Mouse (Mus musculus) hindbrain, embryonic 10.5 days (tissue): ENCODE results near the gene Arntl. TPM values are rescaled to one million over a fixed set of nuclear protein-coding genes. Genes with fewer than 3 reads are reported as not detected.

Experiments used
- DNase-seq: peaks from one replicate; pipeline ENCODE4 v3.0.0-alpha.2; 2017; ENCODE audit warnings: low spot score
- H3K27ac ChIP-seq: fragments of 300-500 bp; sonication (generic); 2 replicates; pipeline ENCODE4 v1.5.1; 2016; ENCODE audit warnings: mild to moderate bottlenecking, moderate library complexity
- H3K27me3 ChIP-seq: fragments of 300-500 bp; sonication (generic); 2 replicates; pipeline ENCODE4 v1.6.1; 2016; ENCODE audit warnings: mild to moderate bottlenecking; ENCODE audit not compliant: poor library complexity, insufficient read depth, severe bottlenecking
- H3K36me3 ChIP-seq: fragments of 300-500 bp; sonication (generic); 2 replicates; pipeline ENCODE4 v1.6.1; 2016; ENCODE audit warnings: mild to moderate bottlenecking, moderate library complexity
- H3K4me1 ChIP-seq: fragments of 300-500 bp; sonication (generic); replicated peaks from 2 replicates; pipeline ENCODE4 v1.6.1; 2016; ENCODE audit warnings: mild to moderate bottlenecking
- H3K4me3 ChIP-seq: fragments of 300-500 bp; sonication (generic); 2 replicates; pipeline ENCODE4 v1.5.1; 2016; ENCODE audit warnings: mild to moderate bottlenecking, moderate library complexity
- H3K9me3 ChIP-seq: fragments of 300-500 bp; sonication (generic); 2 replicates; pipeline ENCODE4 v1.6.1; 2016; ENCODE audit warnings: mild to moderate bottlenecking, moderate library complexity
- WGBS: fragments of 180-500 bp; shearing (Covaris S2); methylation state at CpG from one replicate; pipeline ENCODE4 v1.1.7; 2016; 5-methylcytosine and 5-hydroxymethylcytosine counted together
- polyA plus RNA-seq: library from polyadenylated mRNA; unstranded; fragments of >200 nt; fragmentation: Nextera tagmentation; extraction: Ambion mirVana; gene quantifications from 2 replicates; pipeline ENCODE4 v1.2.1, GENCODE M21; 2016

Gene Arntl
- polyA plus RNA-seq, 1 experiment from 2014 or later = 7.3 TPM

DNA sequence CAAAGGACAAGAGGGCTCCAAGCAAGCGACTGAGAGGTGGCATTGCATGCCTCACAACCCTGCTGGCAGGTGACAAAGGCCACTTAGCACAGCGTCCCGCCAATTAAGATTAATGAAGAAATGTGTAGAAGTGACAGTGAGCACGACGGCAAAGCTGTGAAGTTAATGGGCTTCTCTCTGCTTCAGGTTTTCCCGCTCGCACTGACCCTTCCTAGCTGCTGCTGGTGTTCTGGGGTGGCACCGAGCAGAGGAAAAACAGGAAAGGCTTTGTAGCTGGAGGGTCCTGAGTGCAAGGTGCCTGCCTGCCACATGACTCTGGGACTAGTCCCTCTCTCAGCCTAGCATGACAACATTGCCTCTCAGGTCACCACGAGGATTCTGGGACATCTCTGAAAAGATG, 18.7 kb upstream of the Arntl start:
- Histone ChIP-seq H3K27ac (0 out of 2 replicates have a peak overlapping the region, but pooled peaks have one; percentile 23), H3K9me3 (0 out of 2 replicates have a peak, but pooled peaks cover 4% of the 10 kb centered on the region), H3K27me3 (no peaks in the 10 kb centered on the region), H3K4me3 (no peak overlapping the region), H3K4me1 (peaks cover 12% of the 10 kb centered on the region; the same call in 1 of the 2 replicates), H3K36me3 (no peaks in the 10 kb centered on the region)
- 68% methylated on average over 9 of the region's 9 CpGs for WGBS
- no peak for DNase-seq

- Histone ChIP-seq H3K27ac (no peak overlapping the region), H3K4me1 (peaks cover 9% of the 10 kb centered on the region; the same call in 1 of the 2 replicates), H3K4me3 (no peak overlapping the region), H3K27me3 (no peaks in the 10 kb centered on the region), H3K36me3 (no peaks in the 10 kb centered on the region), H3K9me3 (0 out of 2 replicates have a peak, but pooled peaks cover 4% of the 10 kb centered on the region)
- no peak for DNase-seq
- WGBS = 64% methylated on average over 1 of the region's 1 CpGs
Measured at GRCm38 (mm10) chr7:113191787-113192186, 15.5 kb upstream of the Arntl start.

DNA sequence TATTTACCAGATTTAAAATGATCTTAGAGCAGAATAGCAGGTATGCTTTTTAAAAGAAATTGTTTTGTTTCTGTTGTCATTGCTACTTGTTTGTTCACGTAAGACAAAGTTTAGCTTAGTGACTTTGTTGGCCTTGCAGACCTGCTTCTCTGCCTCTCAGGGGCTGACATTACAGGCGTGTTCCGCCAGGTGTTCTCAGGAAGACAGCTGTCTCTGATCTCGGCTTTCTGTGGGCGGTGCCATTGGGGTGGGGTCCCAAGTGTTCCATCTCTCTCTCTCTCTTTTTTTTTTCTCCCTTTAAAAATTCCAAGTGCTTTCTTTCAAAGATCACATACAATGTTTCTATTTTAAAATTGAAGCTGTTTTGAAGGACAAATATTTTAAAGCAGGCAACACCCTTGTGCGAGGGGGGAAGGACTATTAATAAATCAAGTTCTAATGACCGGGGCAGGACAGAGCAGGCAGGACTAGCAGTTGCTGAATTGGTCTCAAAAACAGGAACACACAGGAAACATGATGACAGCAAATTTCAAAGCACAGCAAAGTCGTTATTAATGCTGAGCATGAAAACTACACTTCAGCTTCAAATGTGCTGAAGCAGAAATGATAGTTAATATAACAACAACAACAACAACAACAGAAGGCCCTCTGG, 14.4 kb upstream of the Arntl start:
- 71% methylated on average over 8 of the region's 8 CpGs for WGBS
- Histone ChIP-seq H3K27ac (no peak overlapping the region), H3K9me3 (0 out of 2 replicates have a peak, but pooled peaks cover 4% of the 10 kb centered on the region), H3K27me3 (no peaks in the 10 kb centered on the region), H3K4me3 (no peak overlapping the region), H3K36me3 (no peaks in the 10 kb centered on the region), H3K4me1 (peaks cover 17% of the 10 kb centered on the region)
- no peak for DNase-seq

- Histone ChIP-seq H3K9me3 (0 out of 2 replicates have a peak, but pooled peaks cover 4% of the 10 kb centered on the region), H3K27me3 (no peaks in the 10 kb centered on the region), H3K36me3 (no peaks in the 10 kb centered on the region), H3K27ac (no peak overlapping the region), H3K4me1 (peaks cover 11% of the 10 kb centered on the region), H3K4me3 (no peak overlapping the region)
- DNase-seq = no peak
Measured at GRCm38 (mm10) chr7:113193872-113194271, 13.4 kb upstream of the Arntl start.

DNA sequence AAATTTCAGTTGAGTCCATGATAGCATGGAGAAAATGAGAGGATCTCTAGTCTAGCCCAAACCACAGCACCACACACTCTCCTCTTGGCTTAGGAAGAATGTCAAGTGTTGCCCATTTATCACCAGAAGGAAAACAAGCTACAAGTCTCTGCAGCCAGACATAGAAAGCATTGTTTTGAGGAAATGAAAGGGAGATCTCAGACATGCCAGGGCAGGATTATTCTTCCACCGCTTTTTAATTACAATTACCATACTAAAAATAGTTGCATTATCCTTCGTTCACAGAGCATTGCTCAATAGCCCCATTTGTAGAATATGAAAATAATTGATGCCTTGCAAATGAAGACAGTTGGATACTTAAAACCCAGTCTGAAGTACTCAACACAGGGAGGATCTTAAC, 12.0 kb upstream of the Arntl start:
- no peak for DNase-seq
- Histone ChIP-seq H3K9me3 (0 out of 2 replicates have a peak, but pooled peaks cover 4% of the 10 kb centered on the region), H3K27me3 (no peaks in the 10 kb centered on the region), H3K27ac (no peak overlapping the region), H3K4me3 (no peak overlapping the region), H3K4me1 (peaks cover 11% of the 10 kb centered on the region), H3K36me3 (no peaks in the 10 kb centered on the region)
- WGBS = 77% methylated on average over 2 of the region's 2 CpGs

DNA sequence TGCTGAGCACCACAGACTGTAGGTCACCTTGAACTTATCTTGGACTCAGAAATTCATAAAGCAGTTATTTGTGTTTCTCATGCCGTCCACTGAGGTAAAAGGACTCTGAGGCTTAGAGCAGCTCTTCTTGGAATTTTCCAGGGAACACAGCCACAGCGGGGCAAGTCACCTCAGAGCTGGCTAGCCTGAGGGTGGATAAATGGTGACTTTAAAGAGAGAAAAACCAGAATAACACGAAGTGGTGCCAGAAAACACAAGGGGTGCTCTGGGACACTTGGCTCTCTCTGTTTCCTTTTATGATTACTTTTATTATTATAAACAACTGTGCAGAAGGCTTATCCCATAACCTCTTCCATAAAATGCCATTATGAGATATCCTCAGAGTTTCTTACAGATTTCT, 11.1 kb upstream of the Arntl start:
- Histone ChIP-seq H3K27me3 (no peaks in the 10 kb centered on the region), H3K4me3 (no peak overlapping the region), H3K27ac (no peak overlapping the region), H3K4me1 (peaks cover 11% of the 10 kb centered on the region), H3K9me3 (no peaks in the 10 kb centered on the region), H3K36me3 (no peaks in the 10 kb centered on the region)
- no peak for DNase-seq
- WGBS = 88% methylated on average over 3 of the region's 3 CpGs

- Histone ChIP-seq H3K36me3 (no peaks in the 10 kb centered on the region), H3K27me3 (peaks cover 5% of the 10 kb centered on the region; the same call in 1 of the 2 replicates), H3K4me3 (no peak overlapping the region), H3K27ac (no peak overlapping the region), H3K9me3 (no peaks in the 10 kb centered on the region), H3K4me1 (peaks cover 11% of the 10 kb centered on the region)
- peak; percentile 21 for DNase-seq
- WGBS = 50% methylated on average over 10 of the region's 10 CpGs
Measured at GRCm38 (mm10) chr7:113197161-113197775, 10.0 kb upstream of the Arntl start.

DNA sequence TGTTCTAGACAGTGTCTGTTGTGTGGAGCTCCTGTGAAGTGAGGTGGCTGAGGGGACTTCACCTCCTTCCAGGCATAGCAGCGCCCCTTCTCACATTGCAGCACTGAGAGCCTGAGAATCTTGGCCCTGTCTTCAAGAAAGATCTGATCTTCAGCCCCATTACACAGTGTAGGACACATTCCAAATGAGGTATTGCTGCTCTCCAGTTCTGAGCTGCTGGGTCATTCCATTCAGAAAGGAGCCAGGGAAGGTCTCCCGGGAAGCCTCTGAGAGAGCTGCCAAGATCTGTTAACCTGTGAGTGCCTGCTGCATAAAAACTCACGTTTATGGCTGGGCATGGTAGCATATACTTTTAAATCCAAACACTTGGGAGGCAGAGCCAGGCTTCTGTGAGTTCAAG, 5.7 kb upstream of the Arntl start:
- Histone ChIP-seq H3K27ac (no peak overlapping the region), H3K4me3 (no peak overlapping the region), H3K36me3 (no peaks in the 10 kb centered on the region), H3K9me3 (no peaks in the 10 kb centered on the region), H3K4me1 (peaks cover 19% of the 10 kb centered on the region), H3K27me3 (peaks cover 32% of the 10 kb centered on the region)
- WGBS = 58% methylated on average over 3 of the region's 3 CpGs
- DNase-seq = no peak

DNA sequence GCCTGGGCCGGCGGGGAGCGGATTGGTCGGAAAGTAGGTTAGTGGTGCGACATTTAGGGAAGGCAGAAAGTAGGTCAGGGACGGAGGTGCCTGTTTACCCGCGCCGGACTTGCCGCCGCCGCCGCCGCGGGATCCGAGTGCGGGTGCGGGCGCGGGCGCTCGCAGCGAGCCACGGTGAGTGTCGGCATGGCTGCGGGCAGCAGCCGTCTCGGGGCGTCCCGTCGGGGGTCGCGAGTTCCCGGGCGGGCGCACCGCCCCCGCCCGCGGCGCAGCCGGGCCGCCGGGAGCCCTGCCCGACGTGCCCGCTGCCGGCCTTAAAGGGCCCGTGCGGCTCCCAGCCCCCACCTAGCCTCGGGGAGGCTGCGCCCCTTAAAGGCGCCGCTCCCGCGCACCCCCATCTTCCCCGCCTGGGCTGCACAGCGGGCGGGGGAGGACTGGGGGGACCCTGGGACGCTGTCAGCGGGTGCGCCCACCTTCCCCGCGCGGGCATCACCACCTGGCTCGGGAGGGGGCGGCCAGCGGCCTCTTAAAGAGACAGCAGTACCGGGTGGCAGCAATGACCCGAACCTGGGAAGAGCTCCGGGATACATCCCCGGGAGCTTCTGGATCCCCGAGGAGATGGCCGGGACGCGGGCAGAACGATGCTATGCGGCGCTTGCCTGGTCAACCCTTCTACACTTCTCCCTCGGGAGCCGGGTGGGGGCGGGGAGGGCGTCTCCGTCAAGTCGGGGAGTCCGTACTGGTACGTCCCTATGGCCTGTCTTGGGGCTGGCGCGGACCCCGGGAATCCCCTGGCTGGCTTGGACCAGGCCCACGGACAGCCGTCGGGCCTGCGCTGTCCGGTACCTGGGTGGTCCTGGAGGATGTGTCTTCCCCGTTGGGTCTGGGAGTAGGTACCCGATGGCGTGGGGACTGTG, 464 bp downstream of the Arntl start:
- Histone ChIP-seq H3K4me1 (peaks cover 27% of the 10 kb centered on the region), H3K27ac (peak overlapping the region; percentile 83), H3K36me3 (no peaks in the 10 kb centered on the region), H3K4me3 (peak overlapping the region; percentile 75), H3K9me3 (no peaks in the 10 kb centered on the region), H3K27me3 (peaks cover 68% of the 10 kb centered on the region)
- DNase-seq = peak; percentile 50
- under 1% methylated on average over 98 of the region's 98 CpGs for WGBS

GRCm38 (mm10) chr7:113208388-113208753, 1.1 kb downstream of the Arntl start:
- peaks cover 63% of the 10 kb centered on the region for H3K27me3 ChIP-seq
- DNase-seq = no peak
- H3K4me3 ChIP-seq = peak overlapping the region; percentile 75
- H3K9me3 ChIP-seq = no peaks in the 10 kb centered on the region
- 1% methylated on average over 19 of the region's 19 CpGs for WGBS
- 0 out of 2 replicates have a peak overlapping the region, but pooled peaks have one; percentile 83 for H3K27ac ChIP-seq
- no peaks in the 10 kb centered on the region for H3K36me3 ChIP-seq
- peaks cover 27% of the 10 kb centered on the region for H3K4me1 ChIP-seq

DNA sequence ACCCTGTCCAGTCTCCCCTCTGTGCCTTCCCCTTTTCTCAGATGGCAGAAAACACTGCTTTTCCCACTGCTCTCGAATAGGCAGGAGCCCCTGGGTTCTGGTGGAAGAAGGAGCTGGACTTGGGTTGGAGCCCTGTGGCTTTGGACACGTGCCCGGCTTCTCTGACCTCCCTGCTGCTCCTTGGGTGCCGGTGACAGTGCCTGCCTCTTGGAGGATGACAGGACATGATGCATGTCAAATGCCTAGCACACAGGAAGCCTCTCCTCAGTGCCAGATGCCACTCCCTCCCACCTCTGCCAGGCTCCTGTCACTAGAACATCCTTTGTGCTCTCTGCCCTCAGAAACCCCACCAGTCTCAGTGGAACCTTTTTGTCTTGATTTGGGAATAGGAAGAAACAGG, 3.2 kb downstream of the Arntl start:
- peaks cover 53% of the 10 kb centered on the region for H3K27me3 ChIP-seq
- no peaks in the 10 kb centered on the region for H3K36me3 ChIP-seq
- 54% methylated on average over 4 of the region's 4 CpGs for WGBS
- H3K4me3 ChIP-seq = no peak overlapping the region
- no peak for DNase-seq
- H3K9me3 ChIP-seq = no peaks in the 10 kb centered on the region
- no peak overlapping the region for H3K27ac ChIP-seq
- peaks cover 35% of the 10 kb centered on the region for H3K4me1 ChIP-seq

DNA sequence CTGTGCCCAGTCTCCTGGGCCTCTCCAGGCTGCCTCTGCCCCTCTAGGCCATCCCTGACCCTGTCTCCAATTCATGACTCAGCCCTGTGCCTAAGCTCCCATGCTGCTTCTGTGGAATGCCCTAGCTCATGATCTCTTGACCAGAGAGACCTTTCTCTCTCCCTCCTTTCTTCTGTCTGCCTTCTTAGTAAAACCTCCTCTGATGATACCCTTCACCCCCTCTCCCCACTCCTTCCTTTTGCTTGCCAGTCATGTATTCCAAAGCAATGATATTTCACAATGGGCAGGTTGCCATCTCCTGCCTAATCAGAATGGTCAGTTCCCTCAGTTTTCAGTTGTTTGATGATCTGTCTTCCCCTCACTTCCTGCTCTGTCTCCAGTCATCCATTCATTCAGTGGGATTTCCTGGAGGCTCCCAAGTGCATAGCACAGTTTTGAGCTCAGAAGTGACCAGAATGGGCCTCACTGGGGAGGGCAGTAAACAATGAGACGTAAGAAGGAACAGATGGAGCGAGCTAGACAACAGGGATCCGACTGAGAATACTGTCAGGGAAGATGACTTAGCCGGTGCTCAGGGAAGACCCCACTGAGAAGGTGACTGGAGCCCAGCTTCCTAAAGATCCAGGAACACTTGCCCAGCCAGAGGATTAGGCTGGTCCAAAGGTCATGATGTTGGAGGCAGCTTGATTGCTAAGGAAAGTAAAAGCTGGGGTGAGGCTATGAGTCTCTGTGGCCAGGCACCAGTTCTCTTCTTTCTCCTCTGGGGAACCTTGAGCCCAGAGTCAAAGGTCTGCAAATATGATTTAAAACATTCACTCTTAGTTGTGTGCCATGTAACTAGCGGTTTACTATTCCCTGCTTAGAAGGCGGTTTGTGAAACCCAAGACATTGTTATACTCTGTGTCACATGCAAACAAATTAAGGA, 7.2 kb downstream of the Arntl start:
- 54% methylated on average over 6 of the region's 6 CpGs for WGBS
- Histone ChIP-seq H3K9me3 (no peaks in the 10 kb centered on the region), H3K4me3 (no peak overlapping the region), H3K27ac (no peak overlapping the region), H3K4me1 (peaks cover 16% of the 10 kb centered on the region), H3K36me3 (no peaks in the 10 kb centered on the region), H3K27me3 (peaks cover 26% of the 10 kb centered on the region)
- no peak for DNase-seq
